Mouse (Mus musculus) hindbrain, embryonic 14.5 days (tissue): ENCODE measurements around the gene Rab12. TPM values are rescaled to one million over a fixed set of nuclear protein-coding genes. Genes with fewer than 3 reads are reported as not detected.
A peak's percentile ranks its signal among the peaks of the same experiment; 100 is the strongest.

Experiments
- ATAC-seq: fragments of 200-750 bp; cut with Nextera tagmentation; 2 replicates; pipeline ENCODE4 v1.8.0; 2017; ENCODE audit warnings: moderate number of reproducible peaks, mild to moderate bottlenecking, moderate TSS enrichment, moderate library complexity; ENCODE audit not compliant: low FRiP score
- DNase-seq: peaks from one replicate; pipeline ENCODE4 v3.0.0-alpha.2; 2015; ENCODE audit warnings: low spot score
- H3K27ac ChIP-seq: fragments of 300-500 bp; sonication (generic); 2 replicates; pipeline ENCODE4 v1.5.1; 2014; ENCODE audit warnings: mild to moderate bottlenecking, moderate library complexity
- H3K27me3 ChIP-seq: fragments of 300-500 bp; sonication (generic); 2 replicates; pipeline ENCODE4 v1.6.1; 2014; ENCODE audit warnings: mild to moderate bottlenecking, low read length, mixed read lengths; ENCODE audit not compliant: control insufficient read depth, insufficient read depth
- H3K36me3 ChIP-seq: fragments of 300-500 bp; sonication (generic); replicated peaks from 2 replicates; pipeline ENCODE4 v1.6.1; 2014; ENCODE audit not compliant: control insufficient read depth, insufficient read depth
- H3K4me1 ChIP-seq: fragments of 300-500 bp; sonication (generic); replicated peaks from 2 replicates; pipeline ENCODE4 v1.6.1; 2014; ENCODE audit warnings: antibody characterized with exemption, low read length, mixed read lengths; ENCODE audit not compliant: control insufficient read depth, insufficient read depth
- H3K4me2 ChIP-seq: fragments of 300-500 bp; sonication (generic); replicated peaks from 2 replicates; pipeline ENCODE4 v1.6.1; 2014; ENCODE audit warnings: mild to moderate bottlenecking, moderate library complexity
- H3K4me3 ChIP-seq: fragments of 300-500 bp; sonication (generic); replicated peaks from 2 replicates; pipeline ENCODE4 v1.5.1; 2014; ENCODE audit warnings: mild to moderate bottlenecking, low read length
- H3K9ac ChIP-seq: fragments of 300-500 bp; sonication (generic); 2 replicates; pipeline ENCODE4 v1.6.1; 2014
- H3K9me3 ChIP-seq: fragments of 300-500 bp; sonication (generic); 2 replicates; pipeline ENCODE4 v1.6.1; 2016; ENCODE audit warnings: low read length; ENCODE audit not compliant: control insufficient read depth
- WGBS: fragments of 180-500 bp; shearing (Covaris S2); extraction: QIAGEN DNeasy Blood & Tissue Kit; methylation state at CpG from one replicate; pipeline ENCODE4 v1.1.7; 2014; 5-methylcytosine and 5-hydroxymethylcytosine counted together
- polyA plus RNA-seq: library from polyadenylated mRNA; unstranded; fragments of >200 nt; fragmentation: Nextera tagmentation; extraction: Ambion mirVana; gene quantifications from 2 replicates; pipeline ENCODE4 v1.2.1, GENCODE M21; 2014

The Rab12 gene
- polyA plus RNA-seq, 1 experiment from 2014 or later: 96.6 TPM

- Histone ChIP-seq H3K27me3 (no peaks in the 10 kb centered on the region), H3K4me3 (no peak overlapping the region), H3K27ac (no peak overlapping the region), H3K36me3 (no peaks in the 10 kb centered on the region), H3K9me3 (no peaks in the 10 kb centered on the region), H3K4me2 (no peak overlapping the region), H3K9ac (no peak overlapping the region), H3K4me1 (peaks cover 20% of the 10 kb centered on the region)
- no peak for DNase-seq
- WGBS: 68% methylated on average over 9 of the region's 9 CpGs
- ATAC-seq: no peak
These were observed 35.7 kb downstream of the Rab12 start for GRCm38 (mm10) chr17:66483651-66484454.

- ATAC-seq: no peak
- H3K36me3 ChIP-seq: no peaks in the 10 kb centered on the region
- H3K4me2 ChIP-seq: no peak overlapping the region; the same call in 1 of the 2 replicates
- H3K4me3 ChIP-seq: no peak overlapping the region
- H3K9ac ChIP-seq: no peak overlapping the region
- no peaks in the 10 kb centered on the region for H3K9me3 ChIP-seq
- H3K27ac ChIP-seq: peak overlapping the region; percentile 83; the same call in 1 of the 2 replicates
- no peak for DNase-seq
- WGBS: 64% methylated on average over 4 of the region's 5 CpGs
- peaks cover 20% of the 10 kb centered on the region for H3K4me1 ChIP-seq
- H3K27me3 ChIP-seq: no peaks in the 10 kb centered on the region
These were observed 38.2 kb downstream of the Rab12 start for GRCm38 (mm10) chr17:66481295-66481694.

- ATAC-seq (peak; percentile 15; the same call in 1 of the 2 replicates), DNase-seq (peak; percentile 44)
- no peaks in the 10 kb centered on the region for H3K27me3 ChIP-seq
- whole genome bisulfite sequencing: 12% methylated on average over 17 of the region's 17 CpGs
- H3K4me2 ChIP-seq: peak overlapping the region; percentile 48
- no peak overlapping the region for H3K4me3 ChIP-seq
- peak overlapping the region; percentile 83 for H3K27ac ChIP-seq
- no peaks in the 10 kb centered on the region for H3K36me3 ChIP-seq
- H3K9me3 ChIP-seq: no peaks in the 10 kb centered on the region
- peak overlapping the region; percentile 61 for H3K9ac ChIP-seq
- H3K4me1 ChIP-seq: peaks cover 20% of the 10 kb centered on the region
These were observed 38.8 kb downstream of the Rab12 start for GRCm38 (mm10) chr17:66480491-66481278.

- peaks cover 20% of the 10 kb centered on the region for H3K4me1 ChIP-seq
- no peaks in the 10 kb centered on the region for H3K9me3 ChIP-seq
- no peaks in the 10 kb centered on the region for H3K36me3 ChIP-seq
- H3K9ac ChIP-seq: peak overlapping the region; percentile 61
- no peaks in the 10 kb centered on the region for H3K27me3 ChIP-seq
- H3K27ac ChIP-seq: peak overlapping the region; percentile 83
- ATAC-seq (peak; percentile 76), DNase-seq (peak; percentile 53)
- H3K4me2 ChIP-seq: peak overlapping the region; percentile 48
- 5% methylated on average over 21 of the region's 21 CpGs for WGBS
- 0 out of 2 replicates have a peak overlapping the region, but pooled peaks have one; percentile 21 for H3K4me3 ChIP-seq
These were observed 39.6 kb downstream of the Rab12 start for GRCm38 (mm10) chr17:66479813-66480490.

GRCm38 (mm10) chr17:66479311-66479710 is 40.2 kb downstream of the Rab12 start:
- no peaks in the 10 kb centered on the region for H3K27me3 ChIP-seq
- H3K4me3 ChIP-seq: peak overlapping the region; percentile 21
- peaks cover 20% of the 10 kb centered on the region for H3K4me1 ChIP-seq
- H3K4me2 ChIP-seq: peak overlapping the region; percentile 48
- H3K9me3 ChIP-seq: no peaks in the 10 kb centered on the region
- H3K36me3 ChIP-seq: no peaks in the 10 kb centered on the region
- WGBS: 3% methylated on average over 13 of the region's 13 CpGs
- ATAC-seq: peak; percentile 87
- DNase-seq: peak; percentile 74
- peak overlapping the region; percentile 83 for H3K27ac ChIP-seq
- H3K9ac ChIP-seq: peak overlapping the region; percentile 61

GRCm38 (mm10) chr17:66473205-66473604 is 46.3 kb downstream of the Rab12 start:
- H3K36me3 ChIP-seq: no peaks in the 10 kb centered on the region
- no peaks in the 10 kb centered on the region for H3K27me3 ChIP-seq
- no peak overlapping the region for H3K27ac ChIP-seq
- WGBS: 80% methylated on average over 1 of the region's 1 CpGs
- H3K4me2 ChIP-seq: no peak overlapping the region
- H3K9ac ChIP-seq: no peak overlapping the region
- no peaks in the 10 kb centered on the region for H3K9me3 ChIP-seq
- no peak overlapping the region for H3K4me3 ChIP-seq
- no peaks in the 10 kb centered on the region for H3K4me1 ChIP-seq
- no peak for ATAC-seq
- no peak for DNase-seq

- WGBS: 87% methylated on average over 5 of the region's 5 CpGs
- H3K4me2 ChIP-seq: no peak overlapping the region
These were observed 47.8 kb downstream of the Rab12 start for GRCm38 (mm10) chr17:66471775-66472174.

GRCm38 (mm10) chr17:66471252-66471651 is 48.3 kb downstream of the Rab12 start:
- WGBS: 91% methylated on average over 4 of the region's 4 CpGs
- H3K9me3 ChIP-seq: no peaks in the 10 kb centered on the region
- H3K9ac ChIP-seq: no peak overlapping the region
- no peaks in the 10 kb centered on the region for H3K36me3 ChIP-seq
- no peaks in the 10 kb centered on the region for H3K27me3 ChIP-seq
- no peak for ATAC-seq
- H3K4me2 ChIP-seq: no peak overlapping the region
- no peak overlapping the region for H3K27ac ChIP-seq
- no peak for DNase-seq
- H3K4me1 ChIP-seq: no peaks in the 10 kb centered on the region
- H3K4me3 ChIP-seq: no peak overlapping the region

More at GRCm38 (mm10) chr17:66471775-66472174, 47.8 kb downstream of the Rab12 start:
- H3K27me3 ChIP-seq: no peaks in the 10 kb centered on the region
- H3K9ac ChIP-seq: no peak overlapping the region
- H3K4me1 ChIP-seq: no peaks in the 10 kb centered on the region
- H3K36me3 ChIP-seq: no peaks in the 10 kb centered on the region
- DNase-seq (no peak), ATAC-seq (no peak)
- no peak overlapping the region for H3K4me3 ChIP-seq
- no peak overlapping the region for H3K27ac ChIP-seq
- no peaks in the 10 kb centered on the region for H3K9me3 ChIP-seq

GRCm38 (mm10) chr17:66470020-66470419 is 49.5 kb downstream of the Rab12 start:
- ATAC-seq: no peak
- Histone ChIP-seq H3K27ac (no peak overlapping the region), H3K27me3 (no peaks in the 10 kb centered on the region), H3K9ac (no peak overlapping the region), H3K4me3 (no peak overlapping the region), H3K36me3 (no peaks in the 10 kb centered on the region), H3K4me2 (no peak overlapping the region), H3K4me1 (no peaks in the 10 kb centered on the region), H3K9me3 (no peaks in the 10 kb centered on the region)
- WGBS: 36% methylated on average over 8 of the region's 8 CpGs
- no peak for DNase-seq
